Mouse (Mus musculus): ENCODE measurements around the gene Gna11.
A peak's percentile ranks its signal among the peaks of the same experiment; 100 is the strongest.

DNA sequence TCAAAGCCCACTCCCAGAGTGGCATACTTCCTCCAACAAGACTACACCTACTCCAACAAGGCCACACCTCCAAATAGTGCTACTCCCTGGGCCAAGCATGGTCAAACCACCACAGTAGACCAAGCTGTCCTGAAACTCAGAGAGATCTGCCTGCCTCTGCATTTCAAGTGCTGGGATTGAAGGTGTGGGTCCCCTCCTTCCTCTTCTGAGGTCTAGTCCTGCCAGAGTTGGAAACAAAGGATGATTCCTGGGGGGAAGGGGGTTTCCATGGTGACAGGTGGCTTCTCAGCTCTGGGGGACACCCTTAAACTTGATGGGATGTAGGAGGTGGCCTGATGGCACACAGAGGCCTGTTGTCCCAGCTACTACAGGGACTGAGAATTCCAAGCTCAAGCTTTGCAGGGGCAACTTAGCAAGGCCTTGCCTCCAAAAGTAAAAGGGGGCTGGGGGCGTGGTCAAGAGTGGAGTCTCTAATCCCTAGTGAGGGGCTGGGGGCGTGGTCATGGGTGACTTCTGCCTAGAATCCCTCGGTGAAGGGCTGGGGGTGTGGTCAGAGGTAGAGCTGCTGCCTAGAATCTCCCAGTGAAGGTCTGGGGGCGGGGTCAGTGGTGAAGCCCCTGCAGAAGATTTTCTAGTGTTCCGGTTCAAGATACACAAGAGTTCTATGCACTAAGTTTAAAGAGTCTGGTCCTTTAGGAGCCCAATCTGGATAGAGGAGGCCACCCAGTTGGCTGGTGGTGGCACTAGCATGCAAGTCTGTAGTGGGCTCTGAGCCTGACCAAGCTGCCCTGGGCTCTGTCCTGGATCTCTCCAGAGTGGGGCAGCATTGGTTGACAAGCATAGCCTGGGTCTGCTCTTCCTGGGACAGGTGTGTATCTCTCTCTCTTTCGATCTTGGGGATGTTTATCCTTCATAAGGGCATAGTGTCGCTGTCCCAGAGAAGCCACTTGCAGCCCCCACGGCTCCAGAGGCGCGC, 29.4 kb upstream of the Gna11 start, which contains the start of gene Tle2:
- 0 out of 2 replicates have a peak, but pooled peaks have one; percentile 9 for TF ChIP-seq CTCF (conservative IDR thresholded peaks at IDR 0.05; ENCODE audit: insufficient read depth, insufficient read length, low read depth, low read length)
- TF ChIP-seq POLR2A (IDR thresholded peaks at IDR 0.05; ENCODE audit: low read depth, low read length): no peak
